ENCODE assay signal across 28 mouse cellular contexts in the genomic region with DNA sequence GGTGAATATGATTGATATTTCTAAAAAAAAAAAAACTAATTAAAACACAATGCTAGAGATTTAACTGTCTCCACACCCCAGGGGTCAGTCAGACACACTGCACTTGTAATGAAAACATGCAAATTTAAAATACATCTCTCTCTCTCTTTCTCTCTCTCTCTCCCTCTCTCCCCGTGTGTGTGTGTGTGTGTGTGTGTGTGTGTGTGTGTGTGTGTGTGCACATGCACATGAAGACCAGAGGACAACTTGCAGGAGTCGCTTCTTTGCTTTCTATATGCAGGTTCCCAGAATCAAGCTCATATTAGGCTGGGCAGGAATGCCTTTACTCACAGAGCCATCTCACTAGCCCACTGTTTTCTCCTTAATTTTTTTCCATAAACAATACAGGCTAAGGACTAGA.
"Had no signal": no experiment of that assay in that cellular context is flagged by ENCODE, and none has a peak within 500 bp of the region (broad histone marks: within the 10 kb centered on the region; RNA-seq: fewer than 3 reads in every experiment).

No protein-coding gene starts in this region.

- DNase-seq: cerebellum, adult 2 months; cerebellum, adult 8-10 months; cerebellum, adult 9-10 months; cerebellum, adult 9-11 months; cerebellum, postnatal 10 days; cerebellum, postnatal 14 days; cerebellum, postnatal 25 days; cerebellum, postnatal 36 days; embryo, embryonic 11 days; forebrain, postnatal 0 days; gastrocnemius, adult 2 months; gastrocnemius, postnatal 10 days; gastrocnemius, postnatal 14 days; gastrocnemius, postnatal 25 days; gastrocnemius, postnatal 36 days; heart, adult 18-20 months; heart, adult 2 months had no signal

- H3K9ac ChIP-seq: embryonic facial prominence, embryonic 12.5 days; embryonic facial prominence, embryonic 13.5 days; embryonic facial prominence, embryonic 15.5 days; forebrain, embryonic 12.5 days; forebrain, embryonic 13.5 days; forebrain, embryonic 15.5 days; forebrain, postnatal 0 days had no signal

- H3K27ac ChIP-seq: embryonic facial prominence, embryonic 10.5 days; embryonic facial prominence, embryonic 12.5 days; embryonic facial prominence, embryonic 13.5 days; embryonic facial prominence, embryonic 15.5 days; forebrain, embryonic 10.5 days; forebrain, embryonic 12.5 days; forebrain, embryonic 13.5 days; forebrain, embryonic 15.5 days; gastrocnemius, adult 2 months; heart, adult 2 months had no signal

- ATAC-seq: forebrain, embryonic 13.5 days; forebrain, embryonic 14.5 days; forebrain, embryonic 15.5 days; forebrain, embryonic 16.5 days; forebrain, postnatal 0 days had no signal

- H3K27me3 ChIP-seq: embryonic facial prominence, embryonic 12.5 days; embryonic facial prominence, embryonic 13.5 days; embryonic facial prominence, embryonic 15.5 days; forebrain, embryonic 12.5 days; forebrain, embryonic 13.5 days; forebrain, embryonic 15.5 days had no signal

- H3K4me2 ChIP-seq: embryonic facial prominence, embryonic 12.5 days; embryonic facial prominence, embryonic 13.5 days; embryonic facial prominence, embryonic 15.5 days; forebrain, embryonic 12.5 days; forebrain, embryonic 13.5 days; forebrain, embryonic 15.5 days had no signal

- H3K4me1 ChIP-seq: embryonic facial prominence, embryonic 10.5 days; embryonic facial prominence, embryonic 12.5 days; embryonic facial prominence, embryonic 13.5 days; forebrain, embryonic 13.5 days; forebrain, embryonic 15.5 days had no signal

- H3K9me3 ChIP-seq: embryonic facial prominence, embryonic 10.5 days; embryonic facial prominence, embryonic 12.5 days; embryonic facial prominence, embryonic 13.5 days; embryonic facial prominence, embryonic 15.5 days; forebrain, embryonic 10.5 days; forebrain, embryonic 12.5 days; forebrain, embryonic 13.5 days; forebrain, embryonic 15.5 days had no signal

- H3K4me3 ChIP-seq: embryonic facial prominence, embryonic 10.5 days; embryonic facial prominence, embryonic 12.5 days; embryonic facial prominence, embryonic 13.5 days; embryonic facial prominence, embryonic 15.5 days; erythroblast, embryonic 14.5 days; forebrain, embryonic 10.5 days; forebrain, embryonic 12.5 days; forebrain, embryonic 13.5 days; forebrain, embryonic 15.5 days; gastrocnemius, adult 2 months; heart, adult 2 months had no signal

- H3K36me3 ChIP-seq: embryonic facial prominence, embryonic 10.5 days; embryonic facial prominence, embryonic 12.5 days; embryonic facial prominence, embryonic 13.5 days; embryonic facial prominence, embryonic 15.5 days; forebrain, embryonic 10.5 days; forebrain, embryonic 12.5 days; forebrain, embryonic 15.5 days had no signal
